Mouse (Mus musculus): ENCODE data around the gene Glo1.

GRCm38 (mm10) chr17:30657530-30658151, 31.0 kb upstream of the Glo1 start:
- TF ChIP-seq POLR2A (IDR thresholded peaks at IDR 0.05; ENCODE audit: insufficient read depth, low read depth, low read length) (no peak), CTCF (IDR thresholded peaks at IDR 0.05; ENCODE audit: insufficient read depth, low read depth, low read length) (no peak)
